Mouse (Mus musculus) liver, postnatal 0 days (tissue): ENCODE data around the gene Plagl2.

Source experiments
- CTCF ChIP-seq: sonication (generic); IDR thresholded peaks from 2 replicates; pipeline ENCODE4 v1.5.1; 2016; ENCODE audit warnings: antibody characterized with exemption, low read depth
- EP300 ChIP-seq: IDR thresholded peaks from 2 replicates; pipeline ENCODE4 v1.6.1; 2016; ENCODE audit warnings: antibody characterized with exemption, low read depth, mild to moderate bottlenecking

GRCm38 (mm10) chr2:153237891-153238290 lies 3.3 kb downstream of the Plagl2 start:
- TF ChIP-seq CTCF (no peak), EP300 (no peak)
